Mouse (Mus musculus) heart, postnatal 0 days (tissue): ENCODE data around the gene Myo1d.

Experiments used
- CTCF ChIP-seq: IDR thresholded peaks from 2 replicates; pipeline ENCODE4 v1.5.1; 2016; ENCODE audit warnings: antibody characterized with exemption, control low read depth, low read depth
- EP300 ChIP-seq: IDR thresholded peaks from 2 replicates; pipeline ENCODE4 v1.6.1; 2016; ENCODE audit warnings: antibody characterized with exemption, low read depth

- no peak for TF ChIP-seq CTCF
- no peak for TF ChIP-seq EP300
Observed at GRCm38 (mm10) chr11:80452242-80452641, 327.6 kb downstream of the Myo1d start.
